Mouse (Mus musculus): ENCODE data around the gene Cdc42bpb. TPM values are rescaled to one million over a fixed set of nuclear protein-coding genes. Genes with fewer than 3 reads are reported as not detected.

Cdc42bpb gene
- 100 to 1,000 TPM; 113 to 138 TPM for total RNA-seq (2021)
- long read RNA-seq, experiment 1, full-length matches to known transcripts, result 6 of 21 reads
- long read RNA-seq, experiment 1, partial matches to known transcripts, result 12 of 21 reads
- long read RNA-seq, experiment 1, other reads (novel, unspliced or antisense), result 3 of 21 reads
- long read RNA-seq, experiment 2, full-length matches to known transcripts, result 1 of 11 reads
- long read RNA-seq, experiment 2, partial matches to known transcripts, result 7 of 11 reads
- long read RNA-seq, experiment 2, other reads (novel, unspliced or antisense), result 3 of 11 reads

DNA sequence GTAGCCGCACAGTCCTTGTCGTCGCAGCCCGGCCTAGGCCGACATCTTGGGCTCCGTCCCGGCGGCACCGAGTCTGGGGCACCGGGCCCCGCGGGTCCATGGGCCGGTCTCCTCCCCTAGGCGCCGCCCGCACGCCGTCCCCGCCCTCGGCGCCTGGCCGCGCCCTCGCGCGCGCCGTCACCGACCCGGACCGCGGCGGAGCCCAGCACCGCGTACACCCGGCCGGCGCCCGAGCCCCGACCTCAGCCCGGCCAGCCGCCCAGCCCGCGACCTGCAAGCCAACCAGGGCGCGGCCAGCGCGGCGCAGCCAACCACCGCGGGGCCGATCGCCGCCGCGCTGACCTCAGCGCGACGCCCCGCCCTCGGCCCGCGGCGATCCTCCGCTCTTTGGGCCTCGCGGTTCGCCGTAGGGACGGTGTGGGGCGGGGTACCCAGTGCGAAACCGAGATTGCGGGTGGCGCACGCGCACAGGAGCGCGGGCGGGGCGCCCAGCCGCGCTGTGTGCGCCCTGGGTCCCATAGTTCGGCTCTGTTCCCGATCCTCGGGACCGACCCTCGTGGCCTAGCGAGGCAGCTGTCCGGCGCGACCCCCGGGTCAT is at the start of gene Cdc42bpb:
Cdc42bpb (minus strand) TSS at position 343 of the 598 bp plus-strand sequence.
- peak; percentile 96 for DNase-seq (ENCODE audit: low spot score in 2 of 2)

DNA sequence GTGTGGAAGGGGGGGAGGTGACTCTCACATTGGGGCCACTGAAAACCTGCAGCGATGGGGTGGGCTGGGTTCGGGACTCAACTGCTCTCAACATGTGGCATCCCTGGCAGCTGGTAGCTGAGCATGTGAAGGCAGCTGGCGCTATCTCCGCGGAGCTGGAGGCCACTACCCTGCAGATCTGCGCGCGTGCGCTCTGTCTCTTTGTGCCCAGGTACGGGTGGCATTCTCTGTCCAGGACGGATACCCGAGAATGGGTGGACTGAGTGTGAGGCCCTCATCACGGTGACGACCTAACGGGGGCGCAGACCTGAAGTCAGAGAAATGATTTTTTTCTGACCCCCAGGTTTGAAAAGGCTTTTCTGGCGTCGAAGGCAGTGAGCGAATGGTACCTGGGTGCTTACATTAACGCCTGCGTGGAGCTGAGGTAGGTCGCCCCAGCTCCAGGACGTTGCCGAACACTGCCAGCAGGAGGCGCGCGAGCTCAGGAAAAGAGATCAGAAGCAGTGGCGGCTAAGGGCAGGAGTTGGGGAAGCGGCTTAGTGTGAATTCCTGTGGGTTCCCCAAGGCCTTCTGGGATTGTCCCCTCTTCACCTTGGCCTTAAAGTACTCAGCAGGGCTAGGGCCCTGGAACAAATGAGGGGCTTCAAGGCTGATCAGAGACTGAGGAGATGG is 48.4 kb upstream of the Cdc42bpb start:
- peak; percentile 98 for DNase-seq (ENCODE audit: low spot score in 2 of 2)

DNA sequence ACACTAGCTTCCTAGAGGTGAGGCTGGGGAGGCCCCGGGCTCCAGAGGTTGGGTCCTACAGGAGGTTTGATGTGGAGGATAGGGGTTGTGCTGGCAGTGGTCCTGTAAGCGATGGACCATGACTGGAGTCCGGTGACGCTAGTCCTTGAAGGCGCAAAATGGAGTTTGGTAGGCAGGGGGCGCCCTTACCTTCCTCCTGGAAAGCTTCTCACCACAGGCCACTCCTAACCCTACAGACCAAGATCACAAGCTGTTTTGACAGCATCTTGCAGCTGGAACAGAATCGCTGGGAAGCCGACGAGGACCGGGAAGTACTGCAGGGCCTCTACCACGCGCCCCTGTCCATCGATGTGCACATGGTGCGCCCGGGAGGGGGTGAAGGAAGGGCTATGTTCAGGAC is 47.7 kb upstream of the Cdc42bpb start:
- DNase-seq (ENCODE audit: low spot score in 2 of 2), result peak; percentile 83 to 86

DNA sequence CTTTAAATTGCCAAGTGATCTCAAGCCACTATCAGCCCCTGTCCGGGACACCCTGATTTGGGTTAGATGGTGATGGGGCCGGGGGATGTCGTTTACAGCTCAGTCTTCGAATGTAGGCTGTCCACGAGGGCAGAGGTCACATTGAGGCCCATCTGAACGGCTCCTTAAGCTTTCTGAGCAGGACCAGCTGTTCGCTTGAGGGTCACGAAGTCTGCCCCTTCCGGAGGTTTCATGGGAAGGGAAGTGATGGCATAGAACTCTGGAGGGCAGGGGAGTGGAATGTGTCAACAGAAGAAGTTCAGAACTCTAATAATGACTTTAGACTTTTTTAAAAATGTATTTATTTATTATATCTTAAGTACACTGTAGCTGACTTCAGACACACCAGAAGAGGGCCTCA is 47.0 kb upstream of the Cdc42bpb start:
- no peak for DNase-seq (ENCODE audit: low spot score in 2 of 2)

DNA sequence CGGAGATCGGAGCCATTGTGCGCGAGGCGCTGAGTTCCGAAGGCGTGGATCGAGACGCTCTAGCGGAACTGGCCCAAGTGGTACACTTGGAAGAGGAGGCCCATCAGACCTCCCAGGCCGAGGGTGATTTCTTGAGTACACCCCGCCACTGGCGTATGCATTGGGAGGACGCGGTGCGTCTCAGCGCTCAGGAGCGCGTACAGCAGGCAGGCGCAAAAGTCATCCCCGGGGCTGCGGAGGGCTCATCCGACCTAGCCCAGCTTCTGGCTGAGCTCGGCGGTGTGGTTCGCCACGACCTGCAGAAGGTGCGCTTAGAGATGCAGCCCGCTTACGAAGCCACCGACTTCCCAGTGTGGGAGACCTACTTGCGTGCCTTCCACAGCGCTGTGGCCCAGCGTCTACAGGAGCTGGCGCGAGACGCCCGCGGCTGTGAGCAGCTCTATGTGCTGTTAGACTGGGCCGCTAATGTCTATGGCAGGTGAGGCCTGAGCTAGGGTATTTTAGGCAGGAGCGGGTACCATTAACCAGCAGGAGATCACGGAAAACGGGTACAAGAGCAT is 46.1 kb upstream of the Cdc42bpb start:
- DNase-seq (ENCODE audit: low spot score in 2 of 2), result no peak

DNA sequence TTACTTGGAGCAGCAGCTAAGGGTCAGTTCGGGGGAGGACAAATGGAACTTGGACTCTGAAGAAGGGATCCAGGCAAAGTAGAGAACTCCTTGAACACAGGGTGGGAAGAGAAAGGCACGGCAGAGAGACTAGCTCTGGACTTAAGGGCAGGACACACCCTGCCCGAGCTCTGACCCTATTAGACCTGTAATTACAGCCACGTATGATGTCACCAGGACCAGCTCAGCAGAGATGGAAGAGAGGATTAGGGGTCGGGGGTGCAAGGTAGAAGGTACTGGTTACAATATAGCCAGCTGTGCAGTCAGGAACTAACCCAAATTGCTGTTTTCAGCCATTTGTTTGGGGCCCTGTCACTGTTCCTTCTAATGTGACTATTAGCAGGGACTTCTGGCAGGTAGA is 45.3 kb upstream of the Cdc42bpb start:
- no peak for DNase-seq (ENCODE audit: low spot score in 2 of 2)

DNA sequence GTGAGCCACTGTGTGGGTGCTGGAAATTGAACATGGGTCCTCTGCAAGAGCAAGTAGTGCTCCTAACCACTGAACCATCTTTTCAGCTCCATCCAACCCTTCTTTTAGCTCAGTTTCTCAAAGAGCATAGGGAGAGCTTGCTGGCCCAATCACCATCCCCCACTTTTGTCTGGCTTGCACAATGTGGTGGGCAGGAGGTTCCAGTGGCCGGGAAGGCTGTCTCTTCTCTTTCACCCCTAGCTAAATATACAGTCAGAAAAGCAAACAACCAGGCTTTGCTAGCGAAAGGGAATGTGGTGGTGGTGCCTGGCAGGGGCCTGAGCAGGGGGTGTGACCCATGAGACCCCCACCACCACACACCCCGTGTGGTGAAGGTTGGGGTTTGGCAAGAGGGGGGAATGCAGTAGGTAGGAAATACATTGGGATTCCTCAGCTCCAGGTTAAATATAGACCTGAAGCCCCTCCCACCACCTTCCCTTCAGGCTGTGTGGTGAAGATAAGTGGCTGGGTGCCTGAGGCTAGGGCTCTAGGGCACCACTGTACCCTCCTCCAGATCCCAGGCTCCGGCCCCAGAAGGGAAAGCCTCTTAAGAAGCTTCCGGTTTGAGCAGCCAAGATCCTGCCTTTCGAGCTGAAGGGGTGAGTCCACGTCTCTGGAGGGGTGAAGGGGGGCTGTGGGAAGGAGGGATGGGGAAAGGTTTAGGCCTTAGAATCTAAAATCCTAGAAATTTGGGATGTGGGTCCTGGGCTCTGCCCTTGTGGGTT is 43.6 kb upstream of the Cdc42bpb start:
- no peak for DNase-seq (ENCODE audit: low spot score in 2 of 2)

DNA sequence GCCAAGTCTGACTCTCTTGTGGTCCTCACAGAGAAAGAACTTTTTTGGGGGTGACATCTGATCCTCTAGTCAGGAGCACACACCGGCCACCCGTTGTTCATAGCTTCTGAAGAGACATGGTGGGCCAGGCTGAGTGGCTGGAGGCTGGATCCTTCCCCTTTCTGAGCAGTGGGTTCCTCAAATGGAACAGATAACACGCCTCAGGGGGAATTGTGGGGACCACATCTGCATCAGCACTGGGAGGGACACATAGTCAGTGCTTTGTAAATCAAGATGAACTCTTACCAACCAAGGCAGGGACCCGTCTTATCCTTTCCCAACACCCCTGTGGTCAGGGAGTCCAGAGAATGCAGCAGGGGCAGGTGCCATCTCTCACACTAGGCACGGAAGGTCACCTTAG is 42.4 kb upstream of the Cdc42bpb start:
- no peak for DNase-seq (ENCODE audit: low spot score in 2 of 2)

DNA sequence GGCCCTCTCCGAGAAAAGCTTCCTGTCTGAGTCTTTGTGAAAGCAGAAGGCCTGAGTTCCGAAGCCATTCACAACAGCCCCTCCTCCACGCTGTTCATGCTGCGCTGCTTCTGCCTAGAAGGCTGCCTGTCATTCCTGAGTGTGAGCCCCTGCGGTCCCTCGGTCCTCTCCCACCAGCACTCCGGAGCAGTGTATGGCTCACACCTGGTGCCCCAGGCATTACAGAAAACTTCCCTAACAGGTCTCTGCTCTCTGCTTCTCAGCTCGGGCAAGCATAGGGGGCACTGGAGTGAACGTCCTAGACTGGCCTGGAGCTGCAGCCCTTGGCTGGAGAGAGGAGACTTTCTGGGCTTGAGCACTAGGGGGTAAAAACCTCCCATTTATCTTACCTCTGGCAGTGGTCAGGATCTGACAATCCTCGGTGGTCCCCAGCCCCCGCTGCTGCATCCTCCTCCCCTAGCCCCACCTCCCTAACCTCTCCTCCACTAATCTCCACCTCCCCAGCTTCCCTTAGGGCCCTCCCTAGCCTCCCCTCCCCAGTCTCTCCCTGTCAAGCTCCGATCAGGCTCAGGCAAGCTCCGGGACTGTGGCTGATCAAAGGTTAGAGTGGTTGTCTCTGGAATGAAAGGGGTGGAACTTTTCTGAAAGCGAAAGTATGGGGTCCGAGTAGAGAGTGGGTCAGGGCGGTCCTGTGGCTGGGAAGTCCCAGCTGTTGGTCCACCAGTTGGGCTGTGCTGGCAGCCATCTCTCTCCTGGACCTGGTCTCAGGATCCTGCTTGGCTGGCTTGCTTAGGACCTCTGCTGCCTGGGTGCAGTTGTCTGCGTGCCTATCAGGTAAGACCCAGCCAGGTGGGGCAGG is 39.6 kb upstream of the Cdc42bpb start, which contains the start of gene Exoc3l4:
Exoc3l4 (plus strand) TSS at position 97 of the 859 bp plus-strand sequence.
- no peak for DNase-seq (ENCODE audit: low spot score in 2 of 2)

DNA sequence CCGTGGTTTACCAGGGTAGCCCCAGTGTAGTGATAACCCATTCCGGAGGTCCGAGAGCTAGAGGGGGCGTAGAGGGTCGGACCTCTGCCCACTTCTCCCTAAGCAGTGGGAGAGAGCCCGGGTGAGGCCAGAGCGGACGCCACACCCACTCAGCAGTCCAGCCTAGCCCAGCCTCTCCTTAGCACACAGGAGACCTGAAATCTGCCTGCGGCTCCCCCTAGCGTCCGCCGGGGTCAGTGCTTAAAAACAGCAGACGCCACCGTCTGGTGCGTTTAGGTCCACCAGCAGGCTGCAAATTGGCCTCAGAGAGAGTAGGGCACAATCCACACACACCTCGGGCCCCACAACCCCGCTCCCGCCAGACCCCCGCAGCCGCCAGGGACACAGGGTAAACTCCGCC is 35.8 kb upstream of the Cdc42bpb start:
- peak; percentile 88 to 91 for DNase-seq (ENCODE audit: low spot score in 2 of 2)

DNA sequence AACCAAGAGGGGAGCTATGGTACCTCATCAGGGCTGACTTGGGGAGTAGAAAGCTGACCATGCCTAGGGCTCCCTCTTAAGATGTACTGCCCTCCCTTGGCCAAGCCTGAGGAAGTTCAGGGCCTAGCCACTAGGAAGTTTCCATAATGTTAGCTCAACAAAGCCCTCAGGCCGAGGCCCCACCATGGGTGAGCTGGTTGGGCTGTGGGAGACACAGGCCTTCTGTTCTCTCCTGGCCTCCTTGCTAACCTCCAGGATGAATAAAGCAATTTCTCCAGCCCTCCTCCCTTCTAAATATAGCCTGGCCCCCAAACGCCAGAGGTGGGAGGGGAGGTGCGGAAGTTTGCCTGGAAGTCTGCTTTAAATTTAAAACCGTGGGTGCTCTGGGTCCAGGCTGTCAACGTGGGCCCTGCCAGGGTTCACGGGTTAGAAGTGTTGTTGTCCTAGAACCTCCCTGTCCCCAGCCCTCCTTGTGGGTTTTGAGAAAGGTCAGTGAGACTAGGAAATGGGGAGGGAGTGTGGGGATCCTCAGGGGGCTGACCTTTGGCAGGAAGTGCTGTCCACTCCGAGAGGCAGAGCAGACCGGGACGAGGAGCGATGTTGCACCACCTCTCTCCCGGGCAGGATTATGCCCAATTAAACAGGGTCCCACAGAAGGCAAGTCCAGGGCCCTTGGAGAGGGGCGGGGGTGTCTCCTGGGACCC is 35.2 kb upstream of the Cdc42bpb start:
- DNase-seq (ENCODE audit: low spot score in 2 of 2), result no peak

DNA sequence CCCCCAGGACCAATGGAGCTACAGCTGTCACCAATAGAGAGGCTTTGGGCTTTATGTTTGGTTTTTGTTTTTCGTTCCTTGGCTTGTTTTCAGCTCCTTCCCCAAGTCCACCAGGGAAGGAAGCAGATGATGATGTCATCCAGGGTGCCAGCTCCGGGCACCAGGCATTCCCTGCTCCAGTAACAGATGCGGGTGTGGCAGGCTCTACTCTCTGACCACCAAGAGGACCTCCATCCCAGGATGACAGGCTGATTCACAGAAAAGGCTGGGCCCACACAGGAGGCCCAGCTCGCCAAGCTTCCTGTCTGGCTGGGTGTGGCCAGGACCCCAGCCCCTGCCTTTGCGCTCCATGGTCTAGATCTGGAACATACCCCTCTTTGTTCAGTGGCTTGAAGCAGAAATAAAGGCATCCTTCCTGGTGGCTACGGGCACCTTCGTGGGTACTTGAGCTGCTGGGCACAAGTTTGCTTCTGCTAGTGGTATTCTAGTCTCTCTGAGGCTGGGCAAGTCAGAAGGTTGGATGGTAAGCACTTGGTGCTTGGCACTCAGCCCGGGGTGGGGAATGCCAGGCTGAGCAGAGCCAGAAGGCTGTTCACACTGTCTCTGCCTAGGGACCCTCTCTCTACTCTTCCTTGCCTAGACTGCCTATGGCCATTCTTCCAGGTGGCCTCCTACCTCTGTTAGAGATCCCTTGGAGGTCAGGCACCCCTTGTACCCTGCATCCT is 34.3 kb upstream of the Cdc42bpb start:
- DNase-seq (ENCODE audit: low spot score in 2 of 2), result no peak

DNA sequence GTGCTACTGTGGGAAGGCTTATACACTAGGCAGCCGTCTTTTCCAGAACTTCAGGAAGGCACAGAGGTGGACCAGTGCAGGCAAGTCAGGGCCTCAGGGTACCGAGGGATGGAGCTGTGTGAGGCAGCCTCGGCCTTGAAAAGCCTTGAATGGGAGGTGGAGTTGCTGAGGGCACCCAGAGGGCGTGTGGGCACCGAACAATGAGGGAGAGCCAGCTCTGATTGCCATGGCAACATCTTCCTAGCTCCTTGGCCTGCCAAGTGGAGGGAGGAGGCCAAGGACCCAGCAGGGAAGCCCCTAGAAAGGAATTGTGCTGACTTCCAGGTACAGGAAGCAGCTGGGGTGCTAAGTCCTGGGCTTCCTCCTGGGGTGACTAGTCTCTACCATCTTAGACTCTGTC is 32.1 kb upstream of the Cdc42bpb start:
- DNase-seq (ENCODE audit: low spot score in 2 of 2), result no peak

DNA sequence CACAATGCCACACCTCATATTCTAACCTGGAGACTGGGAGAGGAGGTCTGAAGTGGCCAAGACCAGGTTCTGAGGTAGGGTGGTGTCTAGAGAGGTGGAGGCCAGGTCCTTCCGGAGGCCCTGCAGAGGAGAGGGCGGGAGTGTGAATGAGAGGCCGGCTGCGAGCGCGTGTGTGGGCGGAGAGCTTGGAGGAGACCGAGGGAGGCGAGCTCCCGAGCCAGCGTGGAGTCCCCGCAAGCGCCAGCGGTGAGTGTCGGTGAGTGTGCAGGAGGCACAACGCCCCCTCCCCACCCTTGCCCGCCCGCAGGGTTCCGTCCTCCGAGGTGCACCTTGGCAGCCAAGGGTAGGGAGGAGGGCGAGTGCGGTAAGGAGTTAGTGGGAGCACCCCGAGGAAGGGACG is 29.1 kb upstream of the Cdc42bpb start, which contains the start of gene Lbhd2:
Lbhd2 (plus strand) TSS at position 188 of the 400 bp plus-strand sequence.
- no peak for DNase-seq (ENCODE audit: low spot score in 2 of 2)

DNA sequence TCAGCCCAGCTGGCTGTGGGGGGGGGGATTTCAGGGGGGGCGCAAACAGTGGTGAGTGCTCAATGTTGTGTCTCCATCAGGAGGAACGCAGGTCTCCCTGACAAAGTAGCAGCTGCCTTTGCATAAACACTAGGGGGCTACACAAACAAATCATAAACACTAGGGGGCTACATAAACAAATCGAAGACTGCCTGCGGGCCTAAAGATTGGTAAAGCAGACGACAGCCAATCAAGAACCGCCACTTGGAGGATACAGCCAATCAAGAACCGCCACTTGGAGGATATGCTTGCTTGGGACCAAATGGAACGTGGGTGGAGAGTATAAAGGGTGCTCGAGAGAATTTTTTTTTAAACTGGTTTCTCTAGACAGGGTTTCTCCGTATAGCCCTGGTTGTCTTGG is 27.4 kb upstream of the Cdc42bpb start:
- DNase-seq (ENCODE audit: low spot score in 2 of 2), result no peak

DNA sequence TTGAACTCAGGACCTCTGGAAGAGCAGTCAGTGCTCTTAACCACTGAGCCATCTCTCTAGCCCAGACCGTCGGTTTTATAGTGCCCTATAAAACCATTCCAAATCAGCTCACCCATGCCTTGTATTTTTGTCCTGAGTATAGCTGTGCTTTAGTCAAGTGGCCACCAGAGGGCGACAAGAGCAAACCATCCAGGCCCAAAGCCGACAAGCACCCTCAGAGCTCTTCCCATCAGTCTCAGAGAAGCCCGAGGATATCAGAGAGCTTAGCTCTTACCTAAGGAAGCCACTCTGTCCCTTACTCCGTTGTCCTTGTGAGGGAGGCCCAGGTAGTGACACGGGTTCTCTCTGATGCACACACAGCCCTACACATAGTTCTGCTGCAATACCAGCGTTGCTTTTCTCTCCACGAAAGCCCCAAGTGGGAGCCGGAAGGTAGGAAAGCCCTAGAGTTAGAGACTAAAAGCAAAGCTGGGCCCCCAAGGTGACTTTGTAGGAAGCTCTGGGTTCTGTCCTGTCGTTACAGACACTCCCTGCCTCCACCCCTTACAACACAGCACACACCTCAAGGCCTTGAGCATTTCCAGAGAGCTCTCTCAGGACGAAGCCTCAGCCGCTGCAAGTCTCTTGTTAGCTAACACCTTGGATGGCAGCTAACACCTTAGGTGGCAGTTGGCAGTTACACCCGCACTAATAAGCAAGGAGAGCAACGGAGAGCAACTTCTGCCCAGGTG is 24.1 kb upstream of the Cdc42bpb start:
- DNase-seq (ENCODE audit: low spot score in 2 of 2), result peak; percentile 73 to 78

DNA sequence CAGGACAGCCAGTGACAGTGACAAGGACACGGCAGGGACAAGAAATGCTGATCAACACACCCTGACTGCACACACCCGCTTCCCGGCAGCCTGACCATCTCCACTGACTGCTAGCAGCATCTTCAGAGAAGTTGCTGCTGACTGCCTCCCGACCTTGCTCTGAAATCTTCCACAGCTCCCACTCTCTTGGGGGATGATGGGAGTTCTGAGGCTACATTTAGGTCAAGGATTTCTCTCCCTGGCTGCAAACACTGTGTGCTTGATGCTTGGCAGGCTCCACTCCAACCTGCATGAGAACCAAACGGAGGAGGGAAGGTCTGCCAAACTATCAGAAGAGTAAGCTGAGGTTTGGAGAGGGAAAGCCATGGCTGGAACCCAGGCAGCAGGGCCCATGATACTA is 19.5 kb upstream of the Cdc42bpb start:
- no peak for DNase-seq (ENCODE audit: low spot score in 2 of 2)

DNA sequence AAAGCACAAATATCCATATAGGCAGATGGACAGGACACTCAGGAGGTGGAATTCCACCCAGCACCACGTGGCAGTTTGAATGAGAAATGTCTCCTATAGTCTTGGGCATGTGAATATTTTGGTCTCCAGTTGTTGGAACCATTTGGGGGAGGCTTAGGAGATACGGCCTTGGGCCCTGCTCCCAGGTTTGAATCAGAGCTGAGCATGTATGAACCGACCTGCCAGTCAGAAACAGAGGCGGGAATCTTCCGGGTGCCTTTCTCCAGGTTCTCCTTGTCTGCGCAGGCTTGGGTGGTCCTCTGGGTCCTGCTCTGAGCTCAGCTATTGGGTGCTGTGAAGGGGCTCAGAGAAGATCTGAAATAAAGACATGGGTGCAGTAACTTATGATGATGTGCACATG is 16.5 kb upstream of the Cdc42bpb start:
- DNase-seq (ENCODE audit: low spot score in 2 of 2), result no peak
